Mouse (Mus musculus): ENCODE results near the gene Rtraf.
A peak's percentile ranks its signal among the peaks of the same experiment; 100 is the strongest.

The Rtraf gene

GRCm38 (mm10) chr14:19800485-19800884 lies 23.1 kb downstream of the Rtraf start:
- DNase-seq (ENCODE audit: extremely low spot score), result no peak

- DNase-seq (ENCODE audit: extremely low spot score), result no peak
Observed at GRCm38 (mm10) chr14:19796541-19797304, 26.9 kb downstream of the Rtraf start.

- DNase-seq (ENCODE audit: extremely low spot score), result no peak
Observed at GRCm38 (mm10) chr14:19794881-19795280, 28.7 kb downstream of the Rtraf start.

GRCm38 (mm10) chr14:19788443-19788842 lies 35.2 kb downstream of the Rtraf start:
- no peak for DNase-seq (ENCODE audit: extremely low spot score)

DNA sequence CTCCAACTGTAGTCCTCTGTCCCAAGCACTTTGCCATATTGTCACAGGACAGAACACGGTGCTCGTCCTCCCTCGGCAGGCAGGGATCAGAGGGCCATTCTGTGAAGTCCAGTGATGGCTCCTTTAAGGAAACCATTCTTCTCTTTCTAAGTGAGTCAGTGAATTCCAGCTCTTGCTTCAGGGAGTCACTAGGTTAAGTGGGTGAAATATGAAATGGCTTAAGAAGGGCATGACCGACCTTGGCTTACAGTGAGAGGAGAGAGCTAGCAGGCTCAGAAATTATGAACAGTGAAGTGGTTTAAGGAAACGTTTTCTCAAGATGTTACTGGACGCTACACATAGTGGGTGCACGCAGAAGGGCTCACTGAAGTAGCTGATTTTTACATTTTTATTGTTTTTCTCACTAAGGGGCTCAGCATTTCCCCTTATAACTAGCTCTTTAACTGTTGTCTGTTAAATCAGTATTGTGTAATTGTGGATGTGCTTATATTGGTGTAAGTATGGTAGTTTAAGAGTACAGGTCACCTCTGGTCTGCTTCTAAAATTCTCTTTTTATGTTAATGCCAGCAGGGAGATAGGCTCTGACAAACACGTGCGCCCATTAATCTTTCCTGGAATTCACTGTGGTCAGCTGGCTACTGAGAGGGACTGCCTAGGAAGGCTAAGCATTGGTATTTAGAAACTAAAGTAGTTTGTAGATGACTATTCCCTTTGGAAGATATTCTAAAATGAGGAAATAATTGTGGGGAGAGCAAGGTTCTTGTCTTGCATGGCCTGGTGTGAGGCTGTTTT lies 37.6 kb downstream of the Rtraf start:
- no peak for DNase-seq (ENCODE audit: extremely low spot score)

DNA sequence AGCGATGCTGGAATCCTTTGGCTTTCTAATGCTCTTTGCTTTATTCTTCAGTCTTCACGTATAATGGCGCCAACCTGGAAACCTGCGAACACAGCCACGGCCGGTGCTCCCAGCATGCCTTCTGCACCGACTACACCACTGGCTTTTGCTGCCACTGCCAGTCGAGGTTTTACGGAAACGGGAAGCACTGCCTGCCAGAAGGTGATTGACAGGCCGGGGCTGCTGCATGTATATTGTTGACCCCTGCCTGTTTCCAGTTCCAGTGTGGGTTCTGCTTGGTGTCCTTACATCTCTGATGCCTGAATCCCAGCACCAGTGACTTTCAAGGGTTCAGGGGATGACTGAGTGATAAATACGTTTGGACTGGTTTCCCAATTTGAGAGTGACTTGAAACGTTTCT lies 45.7 kb downstream of the Rtraf start:
- DNase-seq (ENCODE audit: extremely low spot score), result no peak

DNA sequence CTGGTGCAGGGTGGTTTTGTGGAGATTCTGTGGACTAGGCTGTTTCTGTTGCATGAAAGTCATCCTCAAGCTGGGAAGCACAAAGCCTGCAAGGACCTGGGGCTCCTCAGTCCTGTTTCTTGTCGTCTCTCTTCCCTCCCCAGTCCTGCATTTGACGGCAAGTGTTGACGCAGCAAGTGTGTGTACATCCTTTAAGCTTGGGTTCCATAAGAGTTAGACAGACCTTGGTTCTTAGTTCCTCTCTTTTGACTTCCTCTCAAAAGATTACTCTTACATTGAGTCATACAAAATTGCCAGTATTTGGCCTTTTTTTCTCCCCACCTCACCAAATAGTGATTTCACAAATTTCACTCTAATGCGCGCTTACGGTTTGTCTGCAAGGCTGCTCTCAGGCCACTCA lies 46.3 kb downstream of the Rtraf start:
- DNase-seq (ENCODE audit: extremely low spot score), result no peak

- DNase-seq (ENCODE audit: extremely low spot score), result peak; percentile 57
Observed at GRCm38 (mm10) chr14:19776890-19777289, 46.7 kb downstream of the Rtraf start.

- DNase-seq (ENCODE audit: extremely low spot score), result no peak
Observed at GRCm38 (mm10) chr14:19776179-19776578, 47.4 kb downstream of the Rtraf start.

DNA sequence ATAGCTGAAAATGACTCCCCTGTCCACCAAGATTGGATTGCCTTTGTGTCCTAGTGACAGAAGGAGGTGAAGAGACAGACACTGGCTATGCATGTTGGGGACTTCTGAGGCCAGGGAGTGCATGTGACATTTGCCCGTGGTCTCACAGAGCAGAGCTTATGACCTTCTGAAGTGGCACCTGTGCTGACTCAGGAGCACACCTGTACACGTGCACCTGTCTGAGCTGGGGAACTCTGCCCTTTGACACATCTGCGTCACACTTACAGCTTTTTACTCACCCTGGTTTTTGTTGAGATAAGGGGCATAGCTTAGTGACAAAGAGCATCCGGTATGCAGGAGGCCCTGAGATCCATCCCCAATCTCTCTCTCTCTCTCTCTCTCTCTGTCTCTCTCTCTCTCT lies 48.1 kb downstream of the Rtraf start:
- no peak for DNase-seq (ENCODE audit: extremely low spot score)

DNA sequence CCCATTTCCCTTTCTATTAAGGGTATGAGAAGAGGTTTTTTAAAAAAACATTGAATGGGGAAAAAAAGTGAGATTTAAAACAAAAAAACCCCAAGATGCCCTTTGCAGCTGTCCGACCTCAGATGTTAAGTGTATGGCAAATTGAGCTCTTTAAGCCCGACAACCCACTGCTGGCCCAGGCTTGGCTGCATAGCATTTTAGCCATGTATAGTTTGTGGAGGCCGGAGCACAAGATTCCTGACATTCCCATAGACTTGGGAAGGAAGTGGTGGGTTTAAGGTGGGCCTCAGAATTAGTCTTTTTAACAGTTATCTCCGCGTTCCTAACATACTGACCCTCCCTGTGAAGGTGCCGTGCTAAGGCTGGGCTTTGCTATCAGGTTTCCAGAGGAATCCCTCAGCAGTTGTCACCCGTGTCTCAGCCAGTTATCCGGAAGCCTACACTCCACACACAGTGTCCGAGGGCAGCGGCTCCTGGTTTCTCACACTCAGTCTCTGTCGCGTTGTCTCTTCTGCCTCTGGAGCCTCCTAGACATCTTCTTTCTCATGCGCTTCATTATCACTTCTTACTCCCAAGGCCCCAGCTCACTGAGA lies 49.5 kb downstream of the Rtraf start:
- no peak for DNase-seq (ENCODE audit: extremely low spot score)

DNA sequence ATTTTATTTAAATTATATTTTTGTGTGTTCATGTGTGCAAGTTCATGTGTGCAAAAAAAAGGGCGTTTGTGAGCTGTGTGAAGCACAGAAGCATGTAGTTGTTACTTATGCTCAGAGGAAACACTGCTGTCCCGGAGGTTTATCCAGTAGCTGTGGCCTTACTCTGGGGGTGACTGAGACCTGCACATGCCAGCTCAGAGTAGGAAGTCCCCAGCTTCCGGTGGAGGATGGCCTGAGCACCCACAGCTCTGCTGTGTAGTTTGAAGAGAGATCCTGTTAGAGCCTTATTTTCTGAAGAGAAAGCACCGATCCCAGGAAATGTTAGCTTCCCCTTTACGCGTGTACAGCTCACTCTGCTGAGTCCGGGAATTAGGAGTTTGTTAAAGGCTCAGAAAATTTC lies 52.5 kb downstream of the Rtraf start:
- no peak for DNase-seq (ENCODE audit: extremely low spot score)

DNA sequence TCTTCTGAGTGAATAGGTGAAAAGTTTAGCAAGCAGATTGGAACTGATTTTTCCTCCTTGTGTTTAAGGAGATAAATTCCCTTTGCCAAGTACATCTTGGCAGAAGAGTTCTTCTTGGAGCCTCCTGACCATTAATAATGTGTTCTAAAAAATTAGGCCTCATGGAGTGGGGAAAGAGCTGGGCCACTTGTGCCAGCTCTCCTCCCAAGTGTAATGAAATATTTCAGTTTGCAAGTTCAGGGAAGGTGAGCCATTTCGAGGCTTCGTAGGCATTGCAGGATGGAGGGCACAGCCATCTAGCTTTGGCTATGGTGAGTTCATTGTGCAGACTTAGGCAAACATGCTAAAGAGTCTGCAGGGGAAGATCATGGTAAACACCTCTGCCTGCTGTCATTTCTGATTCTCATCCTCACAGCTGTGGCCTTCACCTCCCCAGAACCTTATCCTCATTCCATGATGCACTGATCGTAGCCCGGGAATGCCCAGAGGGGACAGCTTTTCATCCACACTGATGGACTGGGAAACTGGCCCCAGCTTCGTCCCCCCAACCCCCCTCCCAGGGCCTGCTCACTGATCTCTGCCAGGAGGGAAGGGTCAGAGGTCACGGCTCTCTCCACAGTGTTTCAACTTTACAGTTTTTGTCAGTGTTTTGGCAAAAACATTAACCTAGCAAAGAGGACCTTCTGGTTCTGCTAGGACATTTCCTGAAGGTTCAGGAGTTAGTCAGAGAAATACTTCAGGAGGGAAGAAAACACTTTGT lies 54.0 kb downstream of the Rtraf start:
- DNase-seq (ENCODE audit: extremely low spot score), result peak; percentile 77

- DNase-seq (ENCODE audit: extremely low spot score), result no peak
Observed at GRCm38 (mm10) chr14:19768648-19769047, 55.0 kb downstream of the Rtraf start.

DNA sequence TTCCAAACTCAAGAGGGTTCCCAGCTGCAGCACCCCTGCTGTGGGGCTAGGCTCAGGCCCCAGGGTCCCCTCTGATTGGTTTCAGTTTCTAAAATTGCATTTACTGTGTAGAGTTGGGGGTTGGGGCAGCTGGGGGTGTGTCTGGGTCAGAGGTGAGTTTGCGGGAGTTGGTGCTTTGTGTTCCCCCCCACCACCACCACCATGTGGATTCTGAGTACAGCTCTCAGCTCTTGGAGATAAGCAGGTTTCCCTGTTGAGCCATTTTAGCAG lies 57.3 kb downstream of the Rtraf start:
- DNase-seq (ENCODE audit: extremely low spot score), result no peak

GRCm38 (mm10) chr14:19765539-19766379 lies 57.9 kb downstream of the Rtraf start:
- DNase-seq (ENCODE audit: extremely low spot score), result no peak

DNA sequence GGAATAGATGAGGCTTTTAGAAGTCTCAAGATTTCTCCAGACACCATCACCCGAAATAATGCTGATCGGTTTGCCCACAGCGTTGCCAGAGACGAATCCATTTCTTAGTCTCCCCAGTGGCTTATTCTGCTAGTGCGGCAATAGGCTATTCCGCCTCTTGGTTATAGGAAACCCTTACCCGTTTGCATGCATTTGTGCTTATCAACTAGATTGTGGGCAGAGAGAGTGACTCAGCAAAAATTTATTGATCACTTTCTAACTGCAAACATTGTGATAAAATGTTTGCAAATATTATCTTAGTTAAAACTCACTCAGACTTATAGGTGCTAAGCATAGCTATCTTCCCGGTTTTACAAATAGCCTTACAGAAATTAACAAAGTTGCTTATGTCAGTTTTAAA lies 59.3 kb downstream of the Rtraf start:
- no peak for DNase-seq (ENCODE audit: extremely low spot score)

GRCm38 (mm10) chr14:19763527-19763926 lies 60.1 kb downstream of the Rtraf start:
- no peak for DNase-seq (ENCODE audit: extremely low spot score)

GRCm38 (mm10) chr14:19762014-19762413 lies 61.6 kb downstream of the Rtraf start:
- no peak for DNase-seq (ENCODE audit: extremely low spot score)
